Mouse (Mus musculus): ENCODE results near the gene Creb3l1.

The Creb3l1 gene

GRCm38 (mm10) chr2:91964610-91965204 is 59.6 kb downstream of the Creb3l1 start:
- DNase-seq (ENCODE audit: low read depth, low spot score), result no peak

GRCm38 (mm10) chr2:91963443-91963932 is 60.8 kb downstream of the Creb3l1 start:
- peak; percentile 70 for DNase-seq (ENCODE audit: low read depth, low spot score)

- DNase-seq (ENCODE audit: low read depth, low spot score), result no peak
Measured at GRCm38 (mm10) chr2:91962864-91963401, 61.4 kb downstream of the Creb3l1 start.

DNA sequence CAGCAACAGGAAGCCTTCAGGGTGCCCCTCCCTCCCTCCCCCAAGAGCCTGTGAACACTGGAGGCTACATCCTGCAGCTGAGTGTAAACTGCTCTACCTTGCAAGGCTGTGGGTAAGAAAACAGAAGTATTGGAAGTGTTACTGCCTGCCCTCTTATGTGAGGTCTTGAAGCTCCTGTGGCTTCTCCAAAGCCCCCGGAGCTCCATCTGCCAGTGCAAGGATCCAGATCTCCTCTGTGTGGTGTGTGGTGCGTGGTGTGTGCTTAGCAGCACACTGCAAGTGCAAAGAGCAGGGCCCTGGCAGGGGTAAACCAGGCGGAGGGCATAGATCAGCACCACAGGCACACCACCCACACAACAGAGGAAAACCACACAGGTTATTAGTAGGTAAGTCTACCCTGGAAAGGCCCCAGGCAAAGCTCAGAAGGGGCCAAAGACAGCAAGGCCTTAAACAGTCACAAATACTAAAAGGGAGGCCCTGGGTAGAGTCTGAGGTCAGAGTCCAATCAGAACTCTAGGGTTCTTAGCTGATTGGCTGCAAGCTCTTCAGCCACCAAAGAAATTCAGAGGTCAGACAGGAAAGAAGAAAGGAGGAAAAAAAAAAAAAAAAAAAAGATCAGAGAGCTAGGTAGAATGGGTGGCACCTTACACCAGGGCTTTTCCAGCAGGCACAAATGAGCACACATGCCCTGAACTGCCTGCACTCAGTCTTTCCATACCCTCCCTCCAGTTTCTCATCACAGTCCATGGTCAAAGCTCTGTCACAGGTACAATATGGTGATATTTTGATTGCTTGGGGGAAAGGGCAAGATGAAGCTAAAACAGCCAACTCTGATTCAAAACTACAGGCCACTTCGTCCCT is 62.2 kb downstream of the Creb3l1 start:
- DNase-seq (ENCODE audit: low read depth, low spot score), result no peak

GRCm38 (mm10) chr2:91960459-91960858 is 63.8 kb downstream of the Creb3l1 start:
- DNase-seq (ENCODE audit: low read depth, low spot score), result no peak

DNA sequence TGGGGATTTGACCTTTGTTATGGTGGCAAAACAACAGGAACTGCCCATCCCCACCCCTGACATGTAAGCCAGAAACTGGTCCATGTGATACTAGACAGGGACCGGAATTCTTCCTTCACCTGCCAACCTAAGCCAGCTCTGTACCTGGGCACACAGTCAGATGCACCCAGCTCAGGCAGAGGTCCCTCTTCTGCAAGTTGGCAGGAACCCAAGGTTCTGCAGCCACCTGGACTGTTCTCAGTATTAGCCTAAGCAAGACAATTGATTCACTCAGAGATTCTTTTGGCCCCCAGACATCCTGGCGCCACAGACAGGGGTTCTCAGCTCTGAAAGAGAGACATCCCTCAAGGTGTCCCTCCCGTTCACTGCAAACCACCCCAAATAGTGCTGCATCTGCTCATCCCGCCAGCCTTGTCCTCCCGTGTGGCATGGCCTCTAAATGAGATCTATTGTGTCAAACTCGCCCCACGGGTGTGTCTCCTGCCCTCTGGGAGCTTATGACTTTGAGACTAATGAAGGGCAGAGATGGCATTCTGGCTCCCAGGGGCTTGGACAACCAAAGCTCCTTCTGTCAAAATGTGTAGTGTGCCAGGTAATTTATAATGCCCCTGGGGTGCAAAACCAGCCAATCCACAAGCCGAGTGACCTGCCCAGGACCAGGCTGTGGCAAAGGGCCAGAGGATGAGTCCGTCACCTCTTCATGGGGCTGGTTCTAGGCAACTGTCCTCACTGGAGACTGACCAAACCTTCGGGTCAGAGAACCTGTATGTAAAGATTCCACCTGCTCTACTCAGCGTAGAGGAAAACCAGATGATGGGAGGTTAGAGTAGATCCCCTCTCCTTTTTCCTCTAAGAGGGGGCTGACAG is 64.5 kb downstream of the Creb3l1 start:
- no peak for DNase-seq (ENCODE audit: low read depth, low spot score)

- no peak for DNase-seq (ENCODE audit: low read depth, low spot score)
Measured at GRCm38 (mm10) chr2:91958701-91959457, 65.4 kb downstream of the Creb3l1 start.

GRCm38 (mm10) chr2:91958049-91958448 is 66.3 kb downstream of the Creb3l1 start:
- no peak for DNase-seq (ENCODE audit: low read depth, low spot score)

DNA sequence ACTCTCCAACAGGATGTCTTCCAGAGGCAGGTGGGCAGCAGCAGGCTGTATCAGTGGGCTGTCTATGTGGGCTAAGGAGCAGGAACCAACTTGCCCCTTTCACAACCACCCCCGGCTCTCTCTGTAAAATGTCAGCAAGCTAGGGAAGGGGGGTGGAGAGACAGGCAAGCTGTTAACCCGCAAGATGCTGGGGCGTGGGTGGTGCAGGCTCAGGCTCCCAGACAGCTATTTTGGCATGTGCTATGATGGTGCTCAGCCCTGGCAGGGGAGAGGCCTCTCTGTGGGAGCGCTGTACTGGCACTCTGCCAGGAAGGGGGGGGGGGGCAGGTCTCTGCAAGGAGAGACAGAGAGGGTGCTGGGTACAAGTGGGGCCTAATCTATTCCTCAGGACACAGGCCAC is 67.2 kb downstream of the Creb3l1 start:
- DNase-seq (ENCODE audit: low read depth, low spot score), result no peak

DNA sequence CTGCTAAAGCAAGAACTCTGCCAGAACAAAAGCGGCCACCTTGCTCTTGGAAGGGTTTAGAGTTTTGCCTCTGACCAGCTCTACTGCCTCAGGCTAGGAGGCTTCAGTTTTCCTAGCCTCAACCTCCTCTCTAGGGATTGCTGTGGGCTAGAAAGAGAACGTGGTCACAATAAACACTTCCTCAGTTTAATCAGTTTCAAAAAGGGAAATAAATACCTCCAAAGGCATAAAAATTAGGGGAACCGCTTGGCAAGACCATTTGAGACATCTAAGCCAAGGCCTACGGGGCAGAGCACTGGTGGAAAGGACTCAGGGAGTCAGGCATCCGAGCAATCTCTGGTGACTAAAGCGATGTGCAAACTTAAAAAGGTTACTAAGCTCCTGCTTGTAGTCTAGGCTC is 68.4 kb downstream of the Creb3l1 start:
- no peak for DNase-seq (ENCODE audit: low read depth, low spot score)

DNA sequence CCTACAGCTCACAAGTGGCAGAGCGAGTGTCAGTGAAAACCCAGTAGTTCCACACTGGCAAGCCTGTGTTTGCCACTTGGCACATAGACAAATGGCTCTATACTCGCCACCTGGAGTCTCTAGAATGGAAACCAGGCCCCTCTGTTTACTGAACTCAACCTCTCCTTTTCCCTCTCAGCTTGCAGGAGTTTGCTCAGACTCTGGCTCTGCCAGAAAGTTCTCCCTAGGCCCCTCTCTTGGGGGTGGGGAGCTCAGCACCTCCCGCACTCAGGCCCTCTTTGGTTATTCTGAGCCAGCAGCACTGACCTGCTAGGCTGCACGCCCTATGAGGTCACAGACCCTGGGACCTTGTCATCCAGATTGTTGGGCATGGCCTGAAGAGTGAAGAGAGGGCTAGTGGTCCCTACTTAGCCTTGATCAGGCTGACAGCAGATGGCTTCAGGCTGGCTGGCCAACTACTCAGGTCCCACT is 69.1 kb downstream of the Creb3l1 start:
- DNase-seq (ENCODE audit: low read depth, low spot score), result no peak

DNA sequence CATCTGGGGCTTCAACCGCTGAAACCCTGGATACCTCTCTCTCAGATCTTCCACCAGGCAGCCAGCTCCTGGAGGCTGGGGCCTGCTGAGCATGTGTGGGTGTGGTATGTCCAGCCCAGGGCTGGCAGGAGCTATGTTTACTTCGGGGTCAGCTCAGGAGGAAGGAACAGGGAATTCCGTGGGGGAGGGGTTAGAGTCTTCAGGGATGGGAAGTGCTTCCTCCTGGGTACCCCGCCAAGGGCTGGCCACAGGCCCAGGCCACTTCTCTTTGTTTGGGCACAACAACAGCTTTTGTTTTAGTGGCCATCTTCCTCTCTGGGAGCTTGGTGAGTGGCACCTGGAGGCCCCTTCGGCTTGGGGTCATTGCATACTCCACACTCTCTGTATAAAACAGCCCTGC is 70.5 kb downstream of the Creb3l1 start:
- no peak for DNase-seq (ENCODE audit: low read depth, low spot score)

- no peak for DNase-seq (ENCODE audit: low read depth, low spot score)
Measured at GRCm38 (mm10) chr2:91950275-91951085, 73.8 kb downstream of the Creb3l1 start.

DNA sequence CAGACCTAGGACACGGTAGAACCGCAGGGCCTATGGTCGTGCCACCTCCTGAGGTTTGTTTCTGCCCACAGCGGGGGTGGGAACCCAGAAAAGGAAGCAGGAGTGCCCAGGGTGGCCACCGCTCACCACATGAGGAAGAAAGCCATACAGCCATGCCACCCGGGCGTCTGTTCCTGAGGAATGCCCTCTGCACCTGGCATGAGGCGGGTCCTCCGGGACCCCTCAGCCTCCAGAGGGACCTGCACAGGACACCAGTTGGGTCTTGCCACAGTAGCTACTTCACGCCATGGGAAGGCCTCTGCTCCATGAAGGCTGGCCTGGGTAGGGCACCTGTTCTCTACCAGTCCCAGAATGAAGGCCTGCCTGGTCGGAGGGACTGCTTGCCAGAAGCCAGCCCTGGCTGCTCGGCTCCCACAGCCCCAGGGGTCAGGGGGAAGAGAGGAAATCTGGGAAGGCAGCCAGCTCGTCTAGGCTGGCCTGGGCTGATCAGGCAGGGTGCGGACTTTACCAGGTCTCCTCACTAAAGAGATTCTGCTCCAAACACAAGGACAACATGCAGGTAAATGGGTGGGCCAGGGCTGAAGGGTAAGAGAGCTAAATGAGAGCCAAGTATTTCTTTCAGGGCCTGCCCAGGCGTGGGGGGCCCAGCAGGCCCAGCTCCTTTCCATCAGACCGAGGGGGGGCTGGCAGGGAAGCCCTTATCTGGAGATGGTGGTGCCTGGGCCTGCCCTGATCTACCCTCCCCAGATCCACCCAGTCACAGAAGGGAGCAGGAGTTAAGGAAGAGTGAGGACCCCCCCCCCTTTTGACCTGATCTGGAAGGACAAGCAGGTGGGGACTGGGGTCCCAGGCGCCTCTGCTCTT is 74.7 kb downstream of the Creb3l1 start:
- DNase-seq (ENCODE audit: low read depth, low spot score), result no peak

- no peak for DNase-seq (ENCODE audit: low read depth, low spot score)
Measured at GRCm38 (mm10) chr2:91948792-91949241, 75.5 kb downstream of the Creb3l1 start.

GRCm38 (mm10) chr2:91948151-91948509 is 76.2 kb downstream of the Creb3l1 start:
- DNase-seq (ENCODE audit: low read depth, low spot score), result no peak

GRCm38 (mm10) chr2:91947397-91948150 is 76.7 kb downstream of the Creb3l1 start:
- DNase-seq (ENCODE audit: low read depth, low spot score), result no peak

- no peak for DNase-seq (ENCODE audit: low read depth, low spot score)
Measured at GRCm38 (mm10) chr2:91946836-91947235, 77.5 kb downstream of the Creb3l1 start.
